Mouse (Mus musculus) layer of hippocampus, adult 2 months (tissue): ENCODE measurements around the gene Otoa. TPM values are rescaled to one million over a fixed set of nuclear protein-coding genes. Genes with fewer than 3 reads are reported as not detected.
A peak's percentile ranks its signal among the peaks of the same experiment; 100 is the strongest.

ENCODE experiments used
- DNase-seq, 2 experiments: peaks; one replicate each; pipeline ENCODE4 v3.0.0; 2022; ENCODE audit warnings: low spot score in 2 of 2
- H3K27ac ChIP-seq: fragments of 200-600 bp; 2 replicates; pipeline ENCODE4 v1.8.1; 2022
- H3K4me3 ChIP-seq: fragments of 200-600 bp; 2 replicates; pipeline ENCODE4 v1.8.1; 2022; ENCODE audit warnings: mild to moderate bottlenecking
- CTCF ChIP-seq: fragments of 200-600 bp; conservative IDR thresholded peaks from 2 replicates; pipeline ENCODE4 v1.8.1; 2022; ENCODE audit warnings: antibody characterized with exemption, mild to moderate bottlenecking, moderate library complexity
- total RNA-seq, 2 experiments: library from RNA; stranded (reverse); gene quantifications; 2 replicates each; pipeline ENCODE4 v1.2.3; 2021

The Otoa gene
- total RNA-seq, 2 experiments from 2014 or later: 0.54 TPM

DNA sequence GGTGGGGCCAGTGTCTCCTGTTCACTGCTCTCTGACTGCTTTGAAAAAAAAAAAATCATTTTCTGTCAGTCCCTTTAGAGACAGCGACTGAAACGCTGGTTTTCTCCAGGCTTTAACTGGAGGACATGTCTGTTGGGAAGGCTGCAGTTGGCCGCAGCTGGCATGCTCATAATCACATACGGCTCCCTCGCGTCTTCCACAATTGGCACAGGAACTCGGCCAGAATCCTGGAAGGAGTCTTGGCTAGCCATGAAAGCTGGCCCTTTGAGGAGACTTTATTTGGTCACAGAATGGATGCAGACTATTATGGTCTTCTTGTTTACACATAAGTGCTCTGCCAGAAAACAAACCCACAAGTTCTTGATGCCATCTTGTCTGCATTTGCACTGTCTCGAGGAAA lies 117.5 kb downstream of the Otoa start:
- no peak for TF ChIP-seq CTCF
- Histone ChIP-seq H3K4me3 (no peak overlapping the region), H3K27ac (no peak overlapping the region)
- DNase-seq: peak in 1 of 2 experiments; percentile 52

DNA sequence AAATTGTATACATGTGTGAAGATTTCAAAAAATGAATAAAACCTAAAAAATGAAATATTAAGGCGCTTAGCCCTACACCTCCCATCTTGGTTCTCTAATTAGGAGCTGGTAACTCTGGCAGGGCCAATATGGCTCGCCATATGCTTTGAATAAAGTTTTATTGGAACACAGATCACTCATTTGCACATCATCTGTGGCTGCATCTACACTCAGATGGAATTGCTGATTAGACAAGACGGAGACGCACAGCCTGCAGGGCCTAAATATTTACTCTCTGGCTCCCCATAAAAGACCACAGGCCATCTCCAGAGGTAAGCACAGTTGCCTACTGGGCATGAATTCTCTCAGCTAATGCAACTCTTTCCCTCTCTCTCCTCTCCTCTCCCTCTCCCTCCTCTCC lies 130.4 kb downstream of the Otoa start:
- no peak overlapping the region for H3K4me3 ChIP-seq
- DNase-seq: peak; percentile 27 to 62
- no peak overlapping the region for H3K27ac ChIP-seq
- TF ChIP-seq CTCF: no peak

Other genes with a start within 250 kb of the Otoa start
- 10 to 100 TPM; 32.5 to 32.8 TPM for gene Eef2k, start 238.8 kb upstream of the Otoa start, total RNA-seq
- 10 to 100 TPM; 26.3 to 27.0 TPM for gene Polr3e, start 163.9 kb upstream of the Otoa start, total RNA-seq
- gene Cdr2, start 99.3 kb upstream of the Otoa start, total RNA-seq: 1 to 10 TPM; 3.6 to 4.4 TPM
- gene Mfsd13b, start 99.1 kb upstream of the Otoa start, total RNA-seq: 1 to 10 TPM; 1.2 to 1.8 TPM
- 10 to 100 TPM; 77.3 to 82.7 TPM for gene Mettl9, start 47.2 kb upstream of the Otoa start, total RNA-seq
- gene Igsf6, start 7.1 kb upstream of the Otoa start, total RNA-seq: under 1 TPM; 0.22 to 0.54 TPM